Mouse (Mus musculus) c-Kit-positive CD71-positive TER-119-positive erythroid progenitor cells, embryonic 14.5 days (primary cell): ENCODE results near the gene Pnpla1.

Experiments
- DNase-seq: peaks from one replicate; pipeline ENCODE4 v3.0.0-alpha.2; 2013; ENCODE audit warnings: low spot score

Gene Pnpla1

GRCm38 (mm10) chr17:28843665-28844064 is 14.5 kb upstream of the Pnpla1 start:
- no peak for DNase-seq

GRCm38 (mm10) chr17:28846974-28847617 is 11.1 kb upstream of the Pnpla1 start:
- no peak for DNase-seq

- DNase-seq = no peak
Measured at GRCm38 (mm10) chr17:28850511-28850910, 7.7 kb upstream of the Pnpla1 start.

- no peak for DNase-seq
Measured at GRCm38 (mm10) chr17:28854377-28854776, 3.8 kb upstream of the Pnpla1 start.

GRCm38 (mm10) chr17:28855166-28855885 is 2.9 kb upstream of the Pnpla1 start:
- DNase-seq = peak; percentile 75

- no peak for DNase-seq
Measured at GRCm38 (mm10) chr17:28856030-28856429, 2.2 kb upstream of the Pnpla1 start.

- no peak for DNase-seq
Measured at GRCm38 (mm10) chr17:28863926-28864325, 5.7 kb downstream of the Pnpla1 start.

- no peak for DNase-seq
Measured at GRCm38 (mm10) chr17:28864464-28864863, 6.3 kb downstream of the Pnpla1 start.

GRCm38 (mm10) chr17:28866921-28867320 is 8.7 kb downstream of the Pnpla1 start:
- DNase-seq = no peak

- DNase-seq = no peak
Measured at GRCm38 (mm10) chr17:28867381-28867780, 9.2 kb downstream of the Pnpla1 start.

- no peak for DNase-seq
Measured at GRCm38 (mm10) chr17:28869412-28870110, 11.3 kb downstream of the Pnpla1 start.

- no peak for DNase-seq
Measured at GRCm38 (mm10) chr17:28870435-28870834, 12.2 kb downstream of the Pnpla1 start.

GRCm38 (mm10) chr17:28871831-28872230 is 13.6 kb downstream of the Pnpla1 start:
- DNase-seq = no peak

GRCm38 (mm10) chr17:28872322-28872721 is 14.1 kb downstream of the Pnpla1 start:
- DNase-seq = no peak

GRCm38 (mm10) chr17:28874216-28874615 is 16.0 kb downstream of the Pnpla1 start:
- DNase-seq = no peak

- no peak for DNase-seq
Measured at GRCm38 (mm10) chr17:28874825-28875224, 16.6 kb downstream of the Pnpla1 start.

GRCm38 (mm10) chr17:28875316-28875715 is 17.1 kb downstream of the Pnpla1 start:
- DNase-seq = no peak

GRCm38 (mm10) chr17:28876331-28876730 is 18.1 kb downstream of the Pnpla1 start:
- DNase-seq = no peak

- DNase-seq = no peak
Measured at GRCm38 (mm10) chr17:28876821-28877220, 18.6 kb downstream of the Pnpla1 start.

- peak; percentile 67 for DNase-seq
Measured at GRCm38 (mm10) chr17:28879931-28880391, 21.8 kb downstream of the Pnpla1 start.

- DNase-seq = peak; percentile 81
Measured at GRCm38 (mm10) chr17:28882316-28882715, 24.1 kb downstream of the Pnpla1 start.

- no peak for DNase-seq
Measured at GRCm38 (mm10) chr17:28882810-28883209, 24.6 kb downstream of the Pnpla1 start.

GRCm38 (mm10) chr17:28883941-28884516 is 25.8 kb downstream of the Pnpla1 start:
- no peak for DNase-seq
